Mouse (Mus musculus): ENCODE results near the gene Gm3233.
"Not testable (repeated sequence)": the region's sequence is repeated elsewhere in the genome, so short reads cannot be mapped to it uniquely, and the experiment has no call there.

The Gm3233 gene

GRCm38 (mm10) chr10:77759582-77759981 lies at the start of gene Gm3233:
Gene Gm3233, minus strand, starts transcription at chr10:77759682.
- not testable (repeated sequence) for DNase-seq (ENCODE audit: low read depth, low spot score)

- DNase-seq (ENCODE audit: low read depth, low spot score), result no peak
Observed at GRCm38 (mm10) chr10:77804095-77804494, 44.6 kb upstream of the Gm3233 start.

- no peak for DNase-seq (ENCODE audit: low read depth, low spot score)
Observed at GRCm38 (mm10) chr10:77798921-77799508, 39.5 kb upstream of the Gm3233 start, which contains the start of gene Gm19668. Gene Gm19668, minus strand, starts transcription at chr10:77799133.

- not testable (repeated sequence) for DNase-seq (ENCODE audit: low read depth, low spot score)
Observed at GRCm38 (mm10) chr10:77798164-77798920, 38.9 kb upstream of the Gm3233 start.

GRCm38 (mm10) chr10:77797677-77798076 lies 38.2 kb upstream of the Gm3233 start:
- no peak for DNase-seq (ENCODE audit: low read depth, low spot score)

GRCm38 (mm10) chr10:77794976-77795375 lies 35.5 kb upstream of the Gm3233 start, which contains the start of gene Gm9639:
Gene Gm9639, minus strand, starts transcription at chr10:77795076.
- DNase-seq (ENCODE audit: low read depth, low spot score), result no peak

- DNase-seq (ENCODE audit: low read depth, low spot score), result no peak
Observed at GRCm38 (mm10) chr10:77788621-77789020, 29.1 kb upstream of the Gm3233 start.

GRCm38 (mm10) chr10:77787876-77788275 lies 28.4 kb upstream of the Gm3233 start, which contains the start of gene Gm7137:
Gene Gm7137, minus strand, starts transcription at chr10:77788200.
- DNase-seq (ENCODE audit: low read depth, low spot score), result not testable (repeated sequence)

GRCm38 (mm10) chr10:77783396-77783795 lies 23.9 kb upstream of the Gm3233 start:
- DNase-seq (ENCODE audit: low read depth, low spot score), result not testable (repeated sequence)

GRCm38 (mm10) chr10:77782442-77782841 lies 23.0 kb upstream of the Gm3233 start, which contains the start of gene Gm3250:
Gene Gm3250, minus strand, starts transcription at chr10:77782542.
- not testable (repeated sequence) for DNase-seq (ENCODE audit: low read depth, low spot score)

GRCm38 (mm10) chr10:77776844-77777243 lies 17.4 kb upstream of the Gm3233 start, which contains the start of gene Gm7138:
Gene Gm7138, minus strand, starts transcription at chr10:77776944.
- not testable (repeated sequence) for DNase-seq (ENCODE audit: low read depth, low spot score)

- DNase-seq (ENCODE audit: low read depth, low spot score), result not testable (repeated sequence)
Observed at GRCm38 (mm10) chr10:77772142-77772541, 12.7 kb upstream of the Gm3233 start.

- DNase-seq (ENCODE audit: low read depth, low spot score), result not testable (repeated sequence)
Observed at GRCm38 (mm10) chr10:77771225-77771624, 11.7 kb upstream of the Gm3233 start, which contains the start of gene Gm3238. Gene Gm3238, minus strand, starts transcription at chr10:77771325.

GRCm38 (mm10) chr10:77769727-77770126 lies 10.2 kb upstream of the Gm3233 start:
- DNase-seq (ENCODE audit: low read depth, low spot score), result no peak

GRCm38 (mm10) chr10:77753448-77753847 lies 6.0 kb downstream of the Gm3233 start:
- DNase-seq (ENCODE audit: low read depth, low spot score), result no peak

GRCm38 (mm10) chr10:77752312-77752711 lies 7.2 kb downstream of the Gm3233 start:
- DNase-seq (ENCODE audit: low read depth, low spot score), result not testable (repeated sequence)

GRCm38 (mm10) chr10:77751254-77751653 lies 8.2 kb downstream of the Gm3233 start, which contains the start of gene Gm9736:
Gene Gm9736, minus strand, starts transcription at chr10:77751354.
- DNase-seq (ENCODE audit: low read depth, low spot score), result not testable (repeated sequence)

- not testable (repeated sequence) for DNase-seq (ENCODE audit: low read depth, low spot score)
Observed at GRCm38 (mm10) chr10:77750686-77751085, 8.8 kb downstream of the Gm3233 start.

GRCm38 (mm10) chr10:77741924-77742688 lies 17.4 kb downstream of the Gm3233 start, which contains the start of gene Gm18596:
Gene Gm18596, minus strand, starts transcription at chr10:77742638.
- not testable (repeated sequence) for DNase-seq (ENCODE audit: low read depth, low spot score)

- no peak for DNase-seq (ENCODE audit: low read depth, low spot score)
Observed at GRCm38 (mm10) chr10:77738929-77739328, 20.6 kb downstream of the Gm3233 start.

- no peak for DNase-seq (ENCODE audit: low read depth, low spot score)
Observed at GRCm38 (mm10) chr10:77735928-77736327, 23.6 kb downstream of the Gm3233 start.

Measured in embryo, embryonic 11.5 days (tissue).